Mouse (Mus musculus) E14TG2a.4 (cell line): ENCODE measurements around the gene 0610030E20Rik.

Source experiments
- CTCF ChIP-seq: conservative IDR thresholded peaks from 2 replicates; pipeline ENCODE4 v1.5.1; 2014; ENCODE audit warnings: low read length
- NANOG ChIP-seq: IDR thresholded peaks from 2 replicates; pipeline ENCODE4 v1.6.1; 2014; ENCODE audit warnings: borderline replicate concordance, low read length, mixed read lengths
- POU5F1 ChIP-seq: IDR thresholded peaks from 2 replicates; pipeline ENCODE4 v1.6.1; 2014; ENCODE audit warnings: low read length, borderline replicate concordance

DNA sequence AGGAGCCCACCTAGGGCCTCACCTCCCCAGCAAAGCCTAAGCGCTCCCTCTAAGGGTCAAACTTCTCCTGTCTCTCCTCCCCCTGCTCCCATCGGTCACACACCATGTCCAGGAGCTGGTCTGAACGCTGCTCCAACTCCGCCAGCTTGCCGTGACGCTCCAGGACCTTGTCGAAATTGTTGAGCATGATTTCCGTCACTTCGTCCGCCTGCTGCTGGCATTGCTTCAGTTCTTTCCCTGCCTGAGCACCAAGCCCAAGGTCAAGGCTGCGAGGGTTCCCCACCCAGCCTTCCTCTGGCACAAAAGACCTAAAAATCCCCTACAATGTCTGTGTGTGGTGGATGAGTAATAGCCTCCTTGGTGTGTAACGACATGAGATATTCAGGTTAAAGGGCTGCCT, 23.0 kb downstream of the 0610030E20Rik start:
- TF ChIP-seq CTCF (no peak), POU5F1 (no peak), NANOG (no peak)
